Mouse (Mus musculus) intestine, embryonic 14.5 days (tissue): ENCODE results near the gene Gm11634. TPM values are rescaled to one million over a fixed set of nuclear protein-coding genes. Genes with fewer than 3 reads are reported as not detected.

ENCODE experiments used
- ATAC-seq: fragments of 200-750 bp; cut with Nextera tagmentation; replicated peaks from 2 replicates; pipeline ENCODE4 v1.8.0; 2017; ENCODE audit warnings: low read depth, moderate number of reproducible peaks, moderate TSS enrichment, moderate library complexity; ENCODE audit not compliant: low FRiP score, low TSS enrichment
- DNase-seq: peaks from one replicate; pipeline ENCODE4 v3.0.0-alpha.2; 2018; ENCODE audit warnings: low spot score
- H3K27ac ChIP-seq: fragments of 300-500 bp; sonication (generic); 2 replicates; pipeline ENCODE4 v1.5.1; 2014; ENCODE audit warnings: low read depth, mild to moderate bottlenecking, control low read depth
- H3K27me3 ChIP-seq: fragments of 300-500 bp; sonication (generic); replicated peaks from 2 replicates; pipeline ENCODE4 v1.6.1; 2014; ENCODE audit warnings: low read length, control low read depth; ENCODE audit not compliant: control insufficient read depth, insufficient read depth
- H3K36me3 ChIP-seq: fragments of 300-500 bp; sonication (generic); 2 replicates; pipeline ENCODE4 v1.6.1; 2014; ENCODE audit warnings: low read length, control low read depth; ENCODE audit not compliant: control insufficient read depth, insufficient read depth
- H3K4me1 ChIP-seq: fragments of 300-500 bp; sonication (generic); replicated peaks from 2 replicates; pipeline ENCODE4 v1.6.1; 2014; ENCODE audit warnings: low read length, control low read depth, mixed read lengths; ENCODE audit not compliant: control insufficient read depth, insufficient read depth
- H3K4me2 ChIP-seq: fragments of 300-500 bp; sonication (generic); 2 replicates; pipeline ENCODE4 v1.6.1; 2014; ENCODE audit warnings: low read length
- H3K4me3 ChIP-seq: fragments of 300-500 bp; sonication (generic); 2 replicates; pipeline ENCODE4 v1.5.1; 2014; ENCODE audit warnings: low read depth, low read length, control low read depth, mixed read lengths
- H3K9ac ChIP-seq: fragments of 300-500 bp; sonication (generic); 2 replicates; pipeline ENCODE4 v1.6.1; 2014; ENCODE audit warnings: mild to moderate bottlenecking, low read length
- H3K9me3 ChIP-seq: fragments of 300-500 bp; sonication (generic); 2 replicates; pipeline ENCODE4 v1.6.1; 2016; ENCODE audit warnings: low read length, control low read depth; ENCODE audit not compliant: control insufficient read depth
- WGBS: fragments of 180-500 bp; shearing (Covaris S2); extraction: QIAGEN DNeasy Blood & Tissue Kit; methylation state at CpG from one replicate; pipeline ENCODE4 v1.1.7; 2014; 5-methylcytosine and 5-hydroxymethylcytosine counted together
- polyA plus RNA-seq: library from polyadenylated mRNA; unstranded; fragments of >200 nt; fragmentation: Nextera tagmentation; extraction: Ambion mirVana; gene quantifications from 2 replicates; pipeline ENCODE4 v1.2.1, GENCODE M21; 2014

Gm11634 gene
- polyA plus RNA-seq, 1 experiment from 2014 or later: not detected

DNA sequence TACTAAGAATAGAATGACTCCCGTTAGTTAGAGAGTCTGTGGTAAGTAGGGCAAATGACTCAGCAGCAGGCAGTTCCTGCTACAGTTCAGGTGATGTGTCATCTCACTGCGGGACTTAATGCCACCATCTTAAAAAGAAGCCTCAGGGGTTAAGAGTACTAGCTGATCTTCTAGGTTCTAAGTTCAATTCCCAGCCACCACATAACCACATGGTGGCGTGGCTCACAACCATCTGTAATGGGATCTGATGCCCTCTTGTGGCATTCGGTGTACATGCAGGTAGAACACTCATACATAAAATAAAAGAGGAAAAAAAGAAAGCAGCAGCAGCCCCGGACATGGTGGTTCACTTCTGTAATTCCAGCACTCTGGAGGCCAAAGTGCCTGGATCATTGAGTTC, 36.7 kb downstream of the Gm11634 start:
- ATAC-seq: no peak; the same call in 1 of the 2 replicates
- no peak overlapping the region for H3K4me3 ChIP-seq

DNA sequence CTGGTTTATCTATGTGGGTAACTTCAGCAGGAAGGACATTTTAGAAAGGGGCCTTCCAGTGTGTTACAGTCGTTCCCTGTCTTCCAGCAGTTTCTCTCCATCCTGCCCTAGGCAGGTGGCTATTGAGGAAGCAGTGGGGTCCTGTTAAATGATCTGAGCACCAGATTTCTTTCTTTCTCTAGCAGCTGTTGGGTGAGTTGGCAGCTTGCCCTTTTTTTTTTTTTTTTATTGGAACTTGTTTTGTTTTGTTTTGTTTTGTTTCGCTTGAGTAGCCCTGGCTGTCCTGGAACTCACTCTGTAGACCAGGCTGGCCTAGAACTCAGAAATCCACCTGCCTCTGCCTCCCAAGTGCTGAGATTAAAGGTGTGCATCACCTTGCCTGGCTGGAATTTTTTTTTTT, 42.1 kb downstream of the Gm11634 start:
- 85% methylated on average over 2 of the region's 2 CpGs for WGBS
- ATAC-seq (no peak), DNase-seq (no peak)
- peaks cover 60% of the 10 kb centered on the region for H3K36me3 ChIP-seq
- no peak overlapping the region for H3K4me2 ChIP-seq
- no peak overlapping the region for H3K9ac ChIP-seq
- no peak overlapping the region for H3K4me3 ChIP-seq
- H3K9me3 ChIP-seq: no peaks in the 10 kb centered on the region
- H3K27me3 ChIP-seq: no peaks in the 10 kb centered on the region
- no peak overlapping the region for H3K27ac ChIP-seq
- peaks cover 14% of the 10 kb centered on the region for H3K4me1 ChIP-seq

More for the DNA sequence above, 36.7 kb downstream of the Gm11634 start:
- Histone ChIP-seq H3K36me3 (peaks cover 74% of the 10 kb centered on the region), H3K4me2 (no peak overlapping the region), H3K9ac (no peak overlapping the region), H3K27ac (no peak overlapping the region), H3K4me1 (no peaks in the 10 kb centered on the region), H3K9me3 (no peaks in the 10 kb centered on the region), H3K27me3 (no peaks in the 10 kb centered on the region)
- peak; percentile 67 for DNase-seq
- 45% methylated on average over 5 of the region's 5 CpGs for WGBS

DNA sequence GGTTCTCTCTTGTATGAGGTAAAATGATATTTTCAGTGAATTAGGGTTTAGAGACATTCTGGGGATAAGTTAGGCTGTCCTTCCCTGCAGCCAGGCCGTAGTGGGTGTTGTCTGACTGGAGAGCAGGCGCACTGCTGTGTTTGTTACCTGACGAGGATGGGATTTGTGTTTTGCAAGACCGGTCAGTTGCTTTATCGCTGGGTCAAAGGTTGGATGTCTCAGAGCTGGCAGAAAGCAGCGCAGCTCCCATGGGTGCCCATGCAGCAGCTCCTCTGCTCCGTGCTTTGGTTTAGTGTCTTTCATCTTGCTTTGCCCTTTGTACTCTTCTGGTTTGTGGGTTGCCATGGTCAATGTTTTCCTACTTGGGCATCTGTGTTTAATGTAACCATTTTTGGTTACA, 42.5 kb downstream of the Gm11634 start:
- no peaks in the 10 kb centered on the region for H3K27me3 ChIP-seq
- peaks cover 60% of the 10 kb centered on the region for H3K36me3 ChIP-seq
- DNase-seq (no peak), ATAC-seq (no peak)
- WGBS: 91% methylated on average over 7 of the region's 7 CpGs
- H3K9me3 ChIP-seq: no peaks in the 10 kb centered on the region
- H3K4me1 ChIP-seq: peaks cover 14% of the 10 kb centered on the region
- no peak overlapping the region for H3K4me3 ChIP-seq
- H3K4me2 ChIP-seq: no peak overlapping the region
- H3K9ac ChIP-seq: no peak overlapping the region
- H3K27ac ChIP-seq: no peak overlapping the region

DNA sequence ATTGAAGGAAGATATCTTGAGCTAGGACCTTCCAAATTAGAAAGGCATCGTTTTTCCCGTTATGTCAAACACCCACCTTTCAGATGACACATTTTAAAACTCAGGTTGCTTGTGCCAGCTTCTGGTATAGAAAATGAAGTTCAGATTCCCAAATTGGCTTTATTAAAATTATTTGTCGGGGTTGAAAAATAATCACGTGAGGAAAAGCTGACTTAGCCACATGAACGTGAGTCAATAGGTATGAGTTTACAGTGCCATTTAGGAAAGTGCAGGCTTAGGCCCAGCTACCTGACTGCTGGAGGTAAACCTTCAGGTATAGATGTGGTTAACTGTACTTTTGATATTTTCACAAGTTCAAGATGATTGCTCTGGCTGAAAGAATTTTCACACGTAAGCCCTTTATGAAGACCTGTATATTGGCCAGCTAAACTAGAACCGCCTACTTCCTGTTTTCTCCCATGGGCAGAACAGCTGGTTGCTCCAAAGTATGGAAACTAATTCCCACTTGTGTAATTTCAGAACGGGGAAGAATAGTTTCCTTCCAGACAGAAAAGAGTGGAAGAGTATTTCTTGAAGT, 45.6 kb downstream of the Gm11634 start:
- WGBS: 17% methylated on average over 8 of the region's 8 CpGs
- Histone ChIP-seq H3K4me3 (peak overlapping the region; percentile 96), H3K27me3 (no peaks in the 10 kb centered on the region), H3K4me1 (peaks cover 23% of the 10 kb centered on the region), H3K36me3 (peaks cover 31% of the 10 kb centered on the region), H3K9ac (peak overlapping the region; percentile 86), H3K4me2 (peak overlapping the region; percentile 92), H3K9me3 (no peaks in the 10 kb centered on the region), H3K27ac (peak overlapping the region; percentile 88)
- no peak for ATAC-seq
- DNase-seq: no peak

DNA sequence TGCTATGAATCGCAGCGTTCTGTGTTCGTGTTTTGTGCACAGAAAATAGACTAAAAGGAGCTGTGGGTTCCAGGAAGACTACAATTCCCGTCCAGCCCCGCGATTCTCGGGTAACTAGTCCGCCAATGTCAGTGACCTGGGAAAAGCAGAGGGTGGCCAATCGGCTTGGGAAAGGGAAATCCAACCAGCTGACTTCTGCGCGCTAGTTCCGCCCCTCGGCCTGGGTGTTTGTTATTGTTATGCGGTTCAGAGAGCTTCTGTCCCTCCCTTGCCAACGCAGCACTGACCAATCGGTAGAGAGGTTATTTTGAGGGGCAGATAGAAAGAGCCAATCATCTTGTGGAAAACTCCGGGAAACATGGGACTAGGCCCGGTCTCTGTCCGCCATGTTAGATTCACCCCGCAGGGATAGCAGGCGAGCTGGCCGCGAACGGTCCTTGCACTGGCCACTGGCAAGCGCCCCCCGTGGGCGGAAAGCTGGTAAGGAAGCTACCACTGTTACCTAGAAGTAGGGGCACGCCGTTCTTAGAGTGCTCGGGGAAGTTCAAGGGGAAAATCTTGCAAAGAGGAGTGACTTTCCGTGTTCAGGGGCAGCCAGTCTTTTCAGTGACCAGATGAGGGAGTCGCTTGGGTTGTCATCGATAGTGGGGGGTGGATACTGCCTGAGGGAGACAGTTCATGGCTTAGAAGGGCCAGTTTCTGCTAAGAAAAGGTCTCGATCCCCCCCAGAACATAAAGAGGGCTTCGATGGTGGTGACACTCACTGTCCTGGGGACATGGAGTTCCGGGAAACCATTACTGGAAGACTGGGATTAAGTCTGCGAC, 46.4 kb downstream of the Gm11634 start:
- ATAC-seq: peak; percentile 96
- peak overlapping the region; percentile 96 for H3K4me3 ChIP-seq
- peak overlapping the region; percentile 92 for H3K4me2 ChIP-seq
- DNase-seq: peak; percentile 94
- WGBS: under 1% methylated on average over 37 of the region's 37 CpGs
- H3K9me3 ChIP-seq: no peaks in the 10 kb centered on the region
- H3K36me3 ChIP-seq: peaks cover 26% of the 10 kb centered on the region
- H3K9ac ChIP-seq: peak overlapping the region; percentile 86
- H3K27me3 ChIP-seq: no peaks in the 10 kb centered on the region
- H3K27ac ChIP-seq: peak overlapping the region; percentile 93
- H3K4me1 ChIP-seq: peaks cover 23% of the 10 kb centered on the region

DNA sequence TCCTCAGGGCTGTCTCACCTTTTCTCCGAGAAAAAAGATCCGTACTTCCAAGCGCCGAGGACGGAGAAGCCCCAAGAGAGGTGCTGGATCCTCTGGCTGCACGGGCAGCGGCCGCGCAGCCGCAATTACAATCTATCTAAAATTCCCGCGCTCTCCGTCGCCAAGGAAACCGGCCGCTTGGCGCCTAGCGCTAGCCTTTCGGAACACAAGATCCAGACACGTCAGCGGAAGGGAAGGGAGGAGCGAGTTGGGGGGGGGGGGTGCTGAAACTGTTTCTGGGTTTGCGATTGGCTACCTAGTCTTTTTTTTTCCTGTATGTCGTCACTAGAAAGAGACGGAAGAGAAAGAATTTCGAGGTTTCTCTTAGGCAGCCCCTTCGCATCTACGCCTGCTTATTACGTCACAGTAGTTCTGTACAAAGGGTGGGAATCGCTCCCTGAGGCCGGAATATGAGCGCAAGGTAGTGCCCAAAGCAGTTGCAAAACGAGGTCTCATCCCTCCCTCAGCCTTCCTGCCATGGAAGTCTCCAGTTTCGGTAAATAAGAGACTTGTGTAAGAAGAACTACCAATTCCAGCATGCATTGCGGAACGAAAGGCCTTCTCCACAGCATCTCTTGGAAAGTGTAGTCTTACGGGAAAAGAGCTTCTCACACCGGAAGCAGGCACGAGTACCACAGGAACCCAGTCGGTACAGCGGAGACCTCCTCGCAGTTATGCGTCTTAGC, 47.1 kb downstream of the Gm11634 start, which contains the start of the genes Brca1 and Nbr1:
Gene Brca1, minus strand, starts transcription at position 205 of the 725 bp plus-strand sequence.
Gene Nbr1, plus strand, starts transcription at position 399 of the 725 bp plus-strand sequence.
- H3K4me1 ChIP-seq: peaks cover 23% of the 10 kb centered on the region
- peaks cover 26% of the 10 kb centered on the region for H3K36me3 ChIP-seq
- WGBS: under 1% methylated on average over 43 of the region's 43 CpGs
- H3K4me2 ChIP-seq: peak within 1 kb of the TSS; percentile 92
- peak within 1 kb of the TSS; percentile 86 for H3K9ac ChIP-seq
- H3K27ac ChIP-seq: peak within 1 kb of the TSS; percentile 93
- peak within 1 kb of the TSS; percentile 96 for H3K4me3 ChIP-seq
- DNase-seq (peak; percentile 98), ATAC-seq (peak; percentile 84)
- no peaks in the 10 kb centered on the region for H3K27me3 ChIP-seq
- no peaks in the 10 kb centered on the region for H3K9me3 ChIP-seq

DNA sequence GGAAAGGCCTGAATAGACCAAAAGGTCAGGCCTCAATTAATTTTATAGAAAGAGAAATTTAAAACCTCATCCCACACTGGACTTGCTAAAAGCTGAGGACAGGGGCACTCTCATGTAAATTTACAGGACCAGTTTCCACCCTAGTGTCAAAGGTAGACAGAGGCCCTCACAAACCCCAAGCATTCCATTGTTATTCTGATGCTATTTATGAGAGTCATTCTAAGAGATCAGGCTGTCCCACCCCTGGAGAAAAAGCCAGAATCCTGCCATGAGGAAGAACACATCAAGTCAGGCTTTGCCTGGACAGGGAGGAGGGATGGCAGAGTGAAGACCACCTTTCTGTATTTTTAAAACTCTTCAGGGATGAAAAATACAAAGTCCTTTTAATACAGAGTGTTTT, 50.5 kb downstream of the Gm11634 start:
- no peak for DNase-seq
- Histone ChIP-seq H3K9ac (no peak overlapping the region), H3K27me3 (no peaks in the 10 kb centered on the region), H3K4me2 (no peak overlapping the region), H3K27ac (no peak overlapping the region), H3K9me3 (no peaks in the 10 kb centered on the region), H3K36me3 (peaks cover 19% of the 10 kb centered on the region), H3K4me3 (no peak overlapping the region), H3K4me1 (peaks cover 11% of the 10 kb centered on the region)
- ATAC-seq: no peak

DNA sequence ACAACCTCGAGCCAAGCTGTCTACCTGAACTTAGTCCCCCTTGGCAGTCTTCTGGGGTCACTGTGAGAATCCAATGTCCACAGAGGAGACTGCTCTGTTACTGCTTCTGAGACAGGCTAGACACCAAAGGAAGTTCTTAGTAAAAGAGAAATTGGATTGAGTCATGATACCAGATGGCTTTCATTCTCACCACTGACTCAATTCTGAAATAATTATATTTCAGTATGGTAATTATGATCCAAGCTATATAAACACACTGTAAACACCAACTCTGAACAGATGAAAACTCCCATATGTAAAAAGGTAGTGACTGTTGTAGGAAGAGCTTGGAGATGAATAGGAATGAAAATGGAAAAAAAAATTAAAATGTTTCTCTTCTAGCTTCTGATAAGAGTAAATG, 54.9 kb downstream of the Gm11634 start:
- Histone ChIP-seq H3K36me3 (peaks cover 40% of the 10 kb centered on the region), H3K4me2 (no peak overlapping the region), H3K9ac (no peak overlapping the region), H3K27ac (no peak overlapping the region), H3K4me1 (no peaks in the 10 kb centered on the region), H3K27me3 (no peaks in the 10 kb centered on the region), H3K4me3 (no peak overlapping the region), H3K9me3 (no peaks in the 10 kb centered on the region)
- ATAC-seq (no peak), DNase-seq (no peak)
- 83% methylated on average over 1 of the region's 1 CpGs for WGBS
